Mouse (Mus musculus) liver, adult 2 months (tissue): ENCODE results near the gene Bmp2k. TPM values are rescaled to one million over a fixed set of nuclear protein-coding genes. Genes with fewer than 3 reads are reported as not detected.

Experiments
- DNase-seq: peaks from one replicate; pipeline ENCODE4 v3.0.0-alpha.2; 2011; ENCODE audit warnings: low read depth, low spot score; ENCODE audit errors: extremely low read depth
- H3K27ac ChIP-seq: fragments of 200-500 bp; replicated peaks from 2 replicates; pipeline ENCODE4 v1.5.1; 2012; ENCODE audit warnings: low read depth, mild to moderate bottlenecking, control low read depth, inconsistent platforms, low read length; ENCODE audit not compliant: insufficient read depth
- H3K27me3 ChIP-seq: fragments of 200-500 bp; 2 replicates; pipeline ENCODE4 v1.6.1; 2012; ENCODE audit warnings: mild to moderate bottlenecking, moderate library complexity, low read length, inconsistent platforms; ENCODE audit not compliant: control insufficient read depth, insufficient read depth
- H3K36me3 ChIP-seq: fragments of 200-500 bp; 2 replicates; pipeline ENCODE4 v1.6.1; 2012; ENCODE audit warnings: low read length, inconsistent platforms; ENCODE audit not compliant: control insufficient read depth, insufficient read depth
- H3K4me1 ChIP-seq: fragments of 200-500 bp; 2 replicates; pipeline ENCODE4 v1.6.1; 2011; ENCODE audit warnings: low read length; ENCODE audit not compliant: control insufficient read depth, insufficient read depth
- H3K4me3 ChIP-seq: fragments of 200-500 bp; 2 replicates; pipeline ENCODE4 v1.5.1; 2011; ENCODE audit warnings: low read depth, mild to moderate bottlenecking, control low read depth, low read length, moderate library complexity; ENCODE audit not compliant: insufficient read depth
- H3K79me2 ChIP-seq: fragments of 200-500 bp; 2 replicates; pipeline ENCODE4 v1.6.1; 2012; ENCODE audit warnings: inconsistent platforms, mild to moderate bottlenecking, low read length, moderate library complexity; ENCODE audit not compliant: control insufficient read depth, insufficient read depth
- H3K9ac ChIP-seq: fragments of 200-500 bp; 2 replicates; pipeline ENCODE4 v1.6.1; 2012; ENCODE audit warnings: low read depth, mild to moderate bottlenecking, control low read depth, inconsistent platforms, low read length
- CTCF ChIP-seq: fragments of 200-500 bp; IDR thresholded peaks from 2 replicates; pipeline ENCODE4 v1.5.1; 2011; ENCODE audit warnings: low read depth, low read length, control low read depth
- POLR2A ChIP-seq: fragments of 200-500 bp; IDR thresholded peaks from 2 replicates; pipeline ENCODE4 v1.6.1; 2011; ENCODE audit warnings: low read length, control low read depth; ENCODE audit not compliant: insufficient read depth; ENCODE audit errors: extremely low read depth
- WGBS: fragments of 180-500 bp; shearing (Covaris S2); methylation state at CpG from one replicate; pipeline ENCODE4 v1.1.7; 2018; 5-methylcytosine and 5-hydroxymethylcytosine counted together
- polyA plus RNA-seq: library from polyadenylated mRNA; depleted of rRNA; stranded (reverse); fragments of >200 nt; gene quantifications from 2 replicates; pipeline ENCODE4 v1.2.3, GENCODE M21; 2012
- total RNA-seq: library from RNA; depleted of rRNA; stranded (reverse); fragments of >200 nt; gene quantifications from 2 replicates; pipeline ENCODE4 v1.2.3, GENCODE M21; 2014

Gene Bmp2k
- total and polyA plus RNA-seq, 2 experiments, result 2.9 to 7.1 TPM

DNA sequence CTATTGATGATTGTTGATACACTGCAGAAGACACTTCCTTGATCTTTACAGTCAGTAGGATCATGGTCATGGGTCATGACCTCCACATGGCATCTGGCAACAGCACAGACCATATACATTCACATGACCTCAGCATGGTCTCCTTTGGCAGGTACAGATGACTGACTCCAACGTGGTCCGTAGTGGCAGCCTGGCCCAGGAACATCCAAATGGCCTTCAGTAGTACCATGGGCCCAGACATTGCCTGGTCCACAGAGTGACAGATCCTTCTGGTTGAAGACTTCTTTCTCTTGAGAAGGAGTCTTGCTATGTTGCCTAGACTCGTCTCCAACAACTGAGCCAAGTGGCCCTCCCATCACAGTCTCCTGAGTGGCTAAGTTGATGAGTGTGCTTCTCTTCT is 10.6 kb upstream of the Bmp2k start:
- Histone ChIP-seq H3K27ac (no peak overlapping the region), H3K9ac (no peak overlapping the region), H3K27me3 (no peaks in the 10 kb centered on the region), H3K4me3 (no peak overlapping the region), H3K36me3 (no peaks in the 10 kb centered on the region), H3K4me1 (peaks cover 2% of the 10 kb centered on the region; the same call in 1 of the 2 replicates), H3K79me2 (no peaks in the 10 kb centered on the region)
- TF ChIP-seq CTCF, result no peak
- no peak for TF ChIP-seq POLR2A
- WGBS, result 91% methylated on average over 3 of the region's 3 CpGs
- no peak for DNase-seq

DNA sequence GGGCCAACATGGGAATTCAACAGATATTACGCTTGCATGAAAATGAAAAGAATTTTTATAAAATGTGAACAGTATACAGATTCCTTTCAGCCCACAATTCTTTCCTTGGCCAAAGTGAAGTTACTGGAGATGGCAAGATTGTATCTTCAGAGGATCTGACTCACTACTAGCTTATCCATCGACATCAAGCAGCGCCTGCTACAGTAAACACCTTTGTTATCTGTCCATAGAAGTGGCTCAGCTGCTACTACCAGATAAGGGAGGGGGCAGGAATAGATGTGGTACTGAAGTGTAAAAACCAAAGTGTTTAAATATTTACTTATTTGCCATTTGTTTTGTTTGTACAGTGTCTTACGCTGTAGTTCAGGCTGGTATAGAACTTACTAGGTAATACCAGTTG is 8.6 kb upstream of the Bmp2k start:
- no peaks in the 10 kb centered on the region for H3K36me3 ChIP-seq
- no peak overlapping the region for H3K4me3 ChIP-seq
- H3K27me3 ChIP-seq, result no peaks in the 10 kb centered on the region
- TF ChIP-seq CTCF (no peak), POLR2A (no peak)
- no peaks in the 10 kb centered on the region for H3K4me1 ChIP-seq
- no peak for DNase-seq
- no peak overlapping the region for H3K9ac ChIP-seq
- no peak overlapping the region for H3K27ac ChIP-seq
- H3K79me2 ChIP-seq, result no peaks in the 10 kb centered on the region
- 51% methylated on average over 4 of the region's 4 CpGs for WGBS

DNA sequence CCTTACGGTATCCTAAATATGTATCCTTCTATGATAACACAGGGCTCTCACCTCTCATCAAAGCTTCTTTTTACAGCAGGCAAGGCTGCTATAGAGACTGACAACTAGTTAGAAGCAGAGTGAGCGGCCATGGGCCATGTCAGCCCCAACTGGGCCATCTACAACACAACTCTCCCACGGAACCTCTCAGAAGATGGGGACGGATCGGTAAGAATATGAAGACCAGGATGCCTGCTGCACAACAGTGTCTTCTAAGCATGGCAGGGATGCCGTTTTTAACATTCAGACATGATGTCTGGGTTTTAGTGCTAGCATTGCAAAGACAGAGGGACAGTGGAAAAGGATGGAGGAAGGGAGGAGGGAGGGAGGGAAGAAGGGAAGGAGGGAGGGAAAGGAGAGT is 6.3 kb upstream of the Bmp2k start:
- DNase-seq, result no peak
- TF ChIP-seq POLR2A, result no peak
- no peak for TF ChIP-seq CTCF
- Histone ChIP-seq H3K9ac (no peak overlapping the region), H3K79me2 (no peaks in the 10 kb centered on the region), H3K27ac (no peak overlapping the region), H3K4me1 (peaks cover under 1% of the 10 kb centered on the region; the same call in 1 of the 2 replicates), H3K27me3 (no peaks in the 10 kb centered on the region), H3K4me3 (no peak overlapping the region), H3K36me3 (no peaks in the 10 kb centered on the region)
- 94% methylated on average over 6 of the region's 6 CpGs for WGBS

DNA sequence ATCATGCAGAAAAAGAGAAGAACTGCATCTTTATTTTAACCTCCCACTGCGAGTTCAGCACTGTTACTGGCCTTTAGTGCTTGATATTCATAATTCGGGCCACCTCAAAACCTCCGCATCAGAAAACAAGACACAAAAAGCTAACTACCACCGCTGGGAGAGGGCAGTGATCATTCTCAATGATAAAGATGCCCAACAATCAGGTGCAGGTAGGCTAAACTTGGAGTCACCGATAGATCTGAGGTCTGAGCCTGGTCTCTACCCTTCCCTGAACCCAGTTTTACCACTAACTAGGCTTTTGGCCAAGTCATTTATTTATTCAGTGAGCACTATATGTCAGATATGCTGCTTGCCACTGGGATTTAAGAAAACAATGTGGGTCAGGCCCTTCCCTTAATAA is 4.8 kb upstream of the Bmp2k start:
- no peak for DNase-seq
- Histone ChIP-seq H3K9ac (no peak overlapping the region), H3K4me3 (no peak overlapping the region), H3K27ac (no peak overlapping the region), H3K4me1 (peaks cover 3% of the 10 kb centered on the region), H3K27me3 (no peaks in the 10 kb centered on the region), H3K36me3 (no peaks in the 10 kb centered on the region), H3K79me2 (no peaks in the 10 kb centered on the region)
- no peak for TF ChIP-seq POLR2A
- no peak for TF ChIP-seq CTCF
- WGBS, result 89% methylated on average over 5 of the region's 5 CpGs

DNA sequence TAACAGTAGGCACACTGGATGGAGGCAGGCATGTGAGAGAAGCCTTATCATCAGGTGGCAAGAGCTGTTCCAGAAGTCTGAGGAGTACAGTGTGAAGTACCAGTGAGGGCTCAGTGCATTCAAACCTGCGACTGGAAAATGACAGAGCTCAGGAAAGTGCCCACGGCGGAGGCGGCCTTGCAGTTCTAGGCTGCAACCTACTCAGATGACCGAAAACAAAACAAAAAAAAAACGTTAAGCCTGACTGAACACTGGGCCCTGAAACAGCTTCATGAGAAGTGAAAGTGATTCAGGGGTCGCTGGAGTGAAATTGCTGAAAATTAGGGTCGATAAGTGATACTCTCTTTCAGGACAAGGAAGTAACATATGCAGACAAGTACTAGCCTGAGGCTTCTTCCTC is 4.4 kb upstream of the Bmp2k start:
- TF ChIP-seq CTCF (no peak), POLR2A (no peak)
- DNase-seq, result no peak
- Histone ChIP-seq H3K4me3 (no peak overlapping the region), H3K79me2 (no peaks in the 10 kb centered on the region), H3K36me3 (no peaks in the 10 kb centered on the region), H3K27ac (no peak overlapping the region), H3K9ac (no peak overlapping the region), H3K27me3 (no peaks in the 10 kb centered on the region), H3K4me1 (peaks cover 3% of the 10 kb centered on the region)
- 81% methylated on average over 8 of the region's 8 CpGs for WGBS

DNA sequence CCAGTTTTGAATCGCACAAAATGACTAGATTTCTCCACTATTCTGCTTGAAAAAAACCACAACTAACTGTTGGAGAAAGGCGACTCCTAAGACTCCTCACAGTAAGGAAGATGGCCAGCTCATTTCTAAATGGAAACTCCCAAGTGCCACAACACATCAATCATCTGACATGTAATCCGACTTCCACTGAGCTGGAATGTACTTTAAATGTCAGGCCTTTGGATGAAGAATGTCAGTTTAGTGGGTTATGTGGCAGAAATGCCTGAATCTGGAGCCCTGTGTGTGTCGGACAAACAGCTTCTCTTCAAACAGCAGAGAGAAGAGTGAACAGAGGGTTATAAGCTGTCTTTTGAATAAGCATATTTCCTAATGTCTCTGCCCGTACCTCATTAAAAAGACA is 1.7 kb upstream of the Bmp2k start:
- DNase-seq, result no peak
- Histone ChIP-seq H3K9ac (no peak overlapping the region), H3K27ac (no peak overlapping the region), H3K79me2 (peaks cover 8% of the 10 kb centered on the region), H3K27me3 (no peaks in the 10 kb centered on the region), H3K36me3 (no peaks in the 10 kb centered on the region), H3K4me1 (peaks cover 6% of the 10 kb centered on the region), H3K4me3 (no peak overlapping the region)
- 97% methylated on average over 5 of the region's 5 CpGs for WGBS
- TF ChIP-seq POLR2A (no peak), CTCF (no peak)
